Mouse (Mus musculus) CH12.LX (cell line): ENCODE measurements around the gene Btbd10. TPM values are rescaled to one million over a fixed set of nuclear protein-coding genes. Genes with fewer than 3 reads are reported as not detected.

Experiments
- DNase-seq: peaks from one replicate; pipeline ENCODE4 v3.0.0-alpha.2; 2013; ENCODE audit errors: extremely low read depth
- H3K27ac ChIP-seq: 2 replicates; pipeline ENCODE4 v1.5.1; 2012; ENCODE audit warnings: low read depth, mild to moderate bottlenecking, control low read depth, moderate library complexity; ENCODE audit not compliant: insufficient read depth
- H3K27me3 ChIP-seq: replicated peaks from 2 replicates; pipeline ENCODE3; 2012; ENCODE audit warnings: inconsistent platforms
- H3K36me3 ChIP-seq, 2 experiments: replicated peaks in 1 of 2; 2 replicates each; pipeline versions ENCODE3 to v1.6.1; 2012; ENCODE audit warnings: inconsistent platforms in 1 of 2, low read length in 1 of 2, mild to moderate bottlenecking in 1 of 2, mixed read lengths in 1 of 2, moderate library complexity in 1 of 2; ENCODE audit not compliant: control insufficient read depth in 1 of 2, insufficient read depth in 1 of 2
- H3K4me1 ChIP-seq, 2 experiments: 2 replicates each; pipeline ENCODE4 v1.6.1; 2012; ENCODE audit warnings: inconsistent platforms in 1 of 2, moderate library complexity in 1 of 2; ENCODE audit not compliant: insufficient read depth in 2 of 2, control insufficient read depth in 1 of 2
- H3K4me2 ChIP-seq: 2 replicates; pipeline ENCODE4 v1.6.1; 2012; ENCODE audit warnings: low read depth, mild to moderate bottlenecking, control low read depth; ENCODE audit not compliant: poor library complexity, insufficient read depth, severe bottlenecking
- H3K4me3 ChIP-seq, 3 experiments: fragments of 150-350 bp in 1 of 3; sonication (generic) in 1 of 3; replicated peaks in 1 of 3; 2 replicates each; pipeline versions ENCODE3 to v1.5.1; 2011 to 2012; ENCODE audit warnings: low read depth in 2 of 3, low read length in 2 of 3, mild to moderate bottlenecking in 2 of 3, moderate library complexity in 2 of 3, control low read depth in 1 of 3, improper control_type of control experiment in 1 of 3, inconsistent platforms in 1 of 3, mixed read lengths in 1 of 3; ENCODE audit not compliant: poor library complexity in 1 of 3
- H3K79me2 ChIP-seq: replicated peaks from 2 replicates; pipeline ENCODE4 v1.6.1; 2012; ENCODE audit warnings: mild to moderate bottlenecking, moderate library complexity; ENCODE audit not compliant: control insufficient read depth, poor library complexity, insufficient read depth, severe bottlenecking; ENCODE audit errors: extremely low read depth
- H3K9ac ChIP-seq: 2 replicates; pipeline ENCODE4 v1.6.1; 2012; ENCODE audit warnings: low read depth, mild to moderate bottlenecking, control low read depth, moderate library complexity; ENCODE audit not compliant: insufficient read depth
- H3K9me3 ChIP-seq: replicated peaks from 2 replicates; pipeline ENCODE3; 2012; ENCODE audit warnings: low read length, inconsistent platforms, mixed read lengths
- CHD1 ChIP-seq: IDR thresholded peaks from 2 replicates; pipeline ENCODE4 v1.6.1; 2012; ENCODE audit warnings: low read depth, low read length, improper control_type of control experiment, inconsistent platforms
- CHD2 ChIP-seq: IDR thresholded peaks from 2 replicates; pipeline ENCODE4 v1.6.1; 2011; ENCODE audit warnings: low read length, improper control_type of control experiment
- CTCF ChIP-seq, 2 experiments: IDR thresholded peaks in 1 of 2; conservative IDR thresholded peaks in 1 of 2; 2 replicates each; pipeline ENCODE4 v1.5.1; 2011 to 2012; ENCODE audit warnings: low read depth in 2 of 2, low read length in 2 of 2, improper control_type of control experiment in 1 of 2, inconsistent platforms in 1 of 2, mild to moderate bottlenecking in 1 of 2, moderate library complexity in 1 of 2
- ELF1 ChIP-seq: IDR thresholded peaks from 2 replicates; pipeline ENCODE4 v1.6.1; 2014; ENCODE audit warnings: low read depth, mild to moderate bottlenecking, inconsistent platforms, low read length, improper control_type of control experiment
- ETS1 ChIP-seq: conservative IDR thresholded peaks from 2 replicates; pipeline ENCODE4 v1.6.1; 2012; ENCODE audit warnings: low read depth, mild to moderate bottlenecking, inconsistent platforms, low read length, improper control_type of control experiment, moderate library complexity
- KAT2A ChIP-seq: IDR thresholded peaks from 2 replicates; pipeline ENCODE4 v1.6.1; 2012; ENCODE audit warnings: low read length, improper control_type of control experiment, inconsistent platforms; ENCODE audit not compliant: insufficient replicate concordance
- MAFK ChIP-seq: IDR thresholded peaks from 2 replicates; pipeline ENCODE4 v1.6.1; 2011; ENCODE audit warnings: low read length, improper control_type of control experiment; ENCODE audit not compliant: insufficient replicate concordance
- MAX ChIP-seq: IDR thresholded peaks from 2 replicates; pipeline ENCODE4 v1.6.1; 2011; ENCODE audit warnings: low read length, improper control_type of control experiment
- MEF2A ChIP-seq: IDR thresholded peaks from 2 replicates; pipeline ENCODE4 v1.6.1; 2014; ENCODE audit warnings: low read depth, mild to moderate bottlenecking, inconsistent platforms, low read length, improper control_type of control experiment, borderline replicate concordance
- MXI1 ChIP-seq: IDR thresholded peaks from 2 replicates; pipeline ENCODE4 v1.6.1; 2011; ENCODE audit warnings: mild to moderate bottlenecking, low read depth, low read length, improper control_type of control experiment
- NELFE ChIP-seq: IDR thresholded peaks from 2 replicates; pipeline ENCODE4 v1.6.1; 2011; ENCODE audit warnings: low read depth, low read length, improper control_type of control experiment
- PAX5 ChIP-seq: IDR thresholded peaks from 2 replicates; pipeline ENCODE4 v1.6.1; 2012; ENCODE audit warnings: low read length, inconsistent platforms, mixed read lengths
- SMC3 ChIP-seq: IDR thresholded peaks from 2 replicates; pipeline ENCODE4 v1.6.1; 2011; ENCODE audit warnings: low read depth, low read length, improper control_type of control experiment
- TBP ChIP-seq: conservative IDR thresholded peaks from 2 replicates; pipeline ENCODE4 v1.6.1; 2011; ENCODE audit warnings: low read depth, low read length, improper control_type of control experiment
- TCF12 ChIP-seq: IDR thresholded peaks from 2 replicates; pipeline ENCODE4 v1.6.1; 2014; ENCODE audit warnings: low read depth, mild to moderate bottlenecking, inconsistent platforms, low read length, improper control_type of control experiment
- UBTF ChIP-seq: IDR thresholded peaks from 2 replicates; pipeline ENCODE4 v1.6.1; 2012; ENCODE audit warnings: low read depth, mild to moderate bottlenecking, inconsistent platforms, low read length, improper control_type of control experiment, moderate library complexity
- USF1 ChIP-seq: IDR thresholded peaks from 2 replicates; pipeline ENCODE4 v1.6.1; 2014; ENCODE audit warnings: low read depth, mild to moderate bottlenecking, inconsistent platforms, low read length, improper control_type of control experiment
- USF2 ChIP-seq: conservative IDR thresholded peaks from 2 replicates; pipeline ENCODE4 v1.6.1; 2011; ENCODE audit warnings: low read depth, low read length, improper control_type of control experiment
- ZKSCAN1 ChIP-seq: IDR thresholded peaks from 2 replicates; pipeline ENCODE4 v1.6.1; 2012; ENCODE audit warnings: low read depth, inconsistent platforms, low read length, improper control_type of control experiment, borderline replicate concordance
- ZMIZ1 ChIP-seq: IDR thresholded peaks from 2 replicates; pipeline ENCODE4 v1.6.1; 2012; ENCODE audit warnings: low read depth, mild to moderate bottlenecking, inconsistent platforms, low read length, improper control_type of control experiment
- dilution Hi-C: fragments of 300-500 bp; cut with MboI; formaldehyde crosslinking; loops from 2 replicates; pipeline ENCODE4 v1.14.3; 2020; ENCODE audit warnings: low sequenced_read_pairs; ENCODE audit not compliant: extremely low pct_unique_long_range_greater_than_20kb, extremely low pct_ligation_motif_present
- in situ Hi-C: fragments of 300-500 bp; cut with MboI; formaldehyde crosslinking; loops from 3 replicates; pipeline ENCODE4 v1.14.3; 2019; ENCODE audit warnings: low sequenced_read_pairs, low pct_ligation_motif_present, low pct_unique_long_range_greater_than_20kb, mixed read lengths
- polyA plus RNA-seq: library from polyadenylated mRNA; unstranded; fragments of >175 nt; gene quantifications from 2 replicates; pipeline ENCODE4 v1.2.1, GENCODE M21; 2012; ENCODE audit warnings: low read depth; ENCODE audit not compliant: insufficient read length
- total RNA-seq, 2 experiments: library from RNA; depleted of rRNA; stranded (reverse); fragments of 300-350 nt in 1 of 2; fragments of >200 nt in 1 of 2; gene quantifications; 2 replicates each; pipeline ENCODE4 v1.2.3; 2012 to 2014

Btbd10 gene
- total and polyA plus RNA-seq, 3 experiments: 13.6 to 23.9 (median 17.0) TPM

DNA sequence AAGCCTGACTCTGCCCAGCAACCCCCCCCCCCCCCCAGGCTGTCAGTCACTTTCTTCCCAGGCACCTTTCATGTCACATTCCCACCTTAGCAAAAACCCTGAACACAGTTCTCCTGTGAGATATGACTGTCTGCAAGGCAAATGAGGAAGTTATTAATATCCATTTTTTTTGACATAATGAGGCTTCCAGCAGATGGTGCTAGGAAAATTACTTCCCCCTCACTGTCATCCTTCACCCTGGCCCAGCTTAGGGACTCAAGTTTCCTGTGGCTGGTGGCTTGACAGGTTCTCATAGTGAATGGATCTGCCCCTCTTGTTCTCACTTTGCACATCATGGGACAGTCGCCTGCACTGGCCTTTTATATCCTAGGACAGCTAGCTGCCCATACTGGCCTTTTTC is 80.0 kb downstream of the Btbd10 start:
- in situ Hi-C loops (no loop called here), dilution Hi-C loops (no loop called here)
- Histone ChIP-seq H3K36me3 (peaks cover 7 to 48% of the 10 kb centered on the region in 2 experiments), H3K4me1 (peaks cover 0 to 15% of the 10 kb centered on the region in 2 experiments; a peak in 2 of 4 replicates), H3K79me2 (no peaks in the 10 kb centered on the region), H3K4me2 (no peak overlapping the region), H3K9ac (no peak overlapping the region), H3K27ac (no peak overlapping the region), H3K9me3 (no peaks in the 10 kb centered on the region), H3K27me3 (no peaks in the 10 kb centered on the region), H3K4me3 (no peak overlapping the region)
- DNase-seq: peak; percentile 48
- TF ChIP-seq MEF2A (no peak), CHD2 (no peak), UBTF (no peak), MAX (no peak), CTCF (conservative IDR thresholded peaks at IDR 0.05 in 1 of 2, IDR thresholded peaks at IDR 0.05 in 1 of 2; ENCODE audit: low read depth in 2 of 2, low read length in 2 of 2) (no peak), TCF12 (no peak), USF1 (no peak), TBP (no peak), SMC3 (no peak), ETS1 (no peak), ZKSCAN1 (no peak), PAX5 (no peak), KAT2A (no peak), USF2 (no peak), NELFE (no peak), MAFK (no peak)

DNA sequence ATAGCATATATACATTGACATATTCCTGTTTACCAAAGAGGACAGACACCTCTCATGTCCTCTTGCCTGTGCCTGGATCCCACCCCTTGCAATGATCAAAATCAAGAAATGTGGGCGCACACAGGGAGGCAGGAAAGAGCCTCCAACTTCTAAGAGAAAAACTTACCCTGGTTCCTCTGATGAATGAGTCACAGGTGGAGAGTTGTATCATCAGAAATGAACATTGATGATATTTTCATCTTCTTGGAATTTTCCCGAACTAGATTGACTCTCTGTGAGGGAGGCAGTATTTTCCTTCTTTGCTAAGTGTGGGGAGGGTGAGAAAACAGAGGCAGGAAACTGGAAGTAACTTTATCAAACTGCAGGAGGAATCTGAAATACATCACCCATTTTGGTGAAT is 83.8 kb downstream of the Btbd10 start:
- in situ Hi-C loops: no loop called here
- Histone ChIP-seq H3K4me2 (no peak overlapping the region), H3K27ac (no peak overlapping the region), H3K27me3 (no peaks in the 10 kb centered on the region), H3K79me2 (no peaks in the 10 kb centered on the region), H3K4me3 (no peak overlapping the region), H3K9ac (no peak overlapping the region), H3K9me3 (no peaks in the 10 kb centered on the region), H3K4me1 (peaks cover 0 to 18% of the 10 kb centered on the region in 2 experiments; a peak in 2 of 4 replicates), H3K36me3 (peaks cover 7 to 45% of the 10 kb centered on the region in 2 experiments)
- dilution Hi-C loops: no loop called here
- no peak for TF ChIP-seq MXI1
- no peak for TF ChIP-seq ELF1
- no peak for TF ChIP-seq TCF12
- TF ChIP-seq ZMIZ1: no peak
- TF ChIP-seq CHD1: no peak
- no peak for DNase-seq
